Mouse (Mus musculus): Measurements from ENCODE around the gene Rnf115.
"Not testable (repeated sequence)": the region's sequence is repeated elsewhere in the genome, so short reads cannot be mapped to it uniquely, and the experiment has no call there.

Gene Rnf115

GRCm38 (mm10) chr3:96727343-96727827, at the start of gene Rnf115, which contains the start of gene Polr3c:
Rnf115 (plus strand) TSS chr3:96727664.
Polr3c (minus strand) TSS chr3:96727628.
- DNase-seq: peak; percentile 98

- DNase-seq: no peak
Observed at GRCm38 (mm10) chr3:96678456-96678855, 49.0 kb upstream of the Rnf115 start.

GRCm38 (mm10) chr3:96679159-96679674, 48.2 kb upstream of the Rnf115 start:
- no peak for DNase-seq

GRCm38 (mm10) chr3:96680269-96680956, 47.1 kb upstream of the Rnf115 start:
- DNase-seq: no peak

- no peak for DNase-seq
Observed at GRCm38 (mm10) chr3:96683496-96683895, 44.0 kb upstream of the Rnf115 start.

- DNase-seq: no peak
Observed at GRCm38 (mm10) chr3:96684151-96684821, 43.2 kb upstream of the Rnf115 start.

- no peak for DNase-seq
Observed at GRCm38 (mm10) chr3:96684822-96685156, 42.7 kb upstream of the Rnf115 start.

- DNase-seq: not testable (repeated sequence)
Observed at GRCm38 (mm10) chr3:96686057-96686456, 41.4 kb upstream of the Rnf115 start.

- DNase-seq: no peak
Observed at GRCm38 (mm10) chr3:96688854-96689253, 38.6 kb upstream of the Rnf115 start.

- DNase-seq: no peak
Observed at GRCm38 (mm10) chr3:96690298-96690697, 37.2 kb upstream of the Rnf115 start.

GRCm38 (mm10) chr3:96692506-96692905, 35.0 kb upstream of the Rnf115 start:
- DNase-seq: peak; percentile 30

GRCm38 (mm10) chr3:96693579-96693978, 33.9 kb upstream of the Rnf115 start:
- DNase-seq: no peak

- peak; percentile 93 for DNase-seq
Observed at GRCm38 (mm10) chr3:96696198-96696765, 31.2 kb upstream of the Rnf115 start, which contains the start of gene Pias3. Pias3 (plus strand) TSS chr3:96696384.

GRCm38 (mm10) chr3:96696766-96697732, 30.4 kb upstream of the Rnf115 start:
- peak; percentile 95 for DNase-seq

- no peak for DNase-seq
Observed at GRCm38 (mm10) chr3:96698993-96699690, 28.3 kb upstream of the Rnf115 start.

GRCm38 (mm10) chr3:96700376-96700775, 27.1 kb upstream of the Rnf115 start:
- no peak for DNase-seq

GRCm38 (mm10) chr3:96701003-96701402, 26.5 kb upstream of the Rnf115 start:
- no peak for DNase-seq

- peak; percentile 19 for DNase-seq
Observed at GRCm38 (mm10) chr3:96704778-96705177, 22.7 kb upstream of the Rnf115 start.

GRCm38 (mm10) chr3:96706217-96706616, 21.2 kb upstream of the Rnf115 start:
- no peak for DNase-seq

- no peak for DNase-seq
Observed at GRCm38 (mm10) chr3:96706984-96707383, 20.5 kb upstream of the Rnf115 start.

GRCm38 (mm10) chr3:96707903-96708683, 19.4 kb upstream of the Rnf115 start, which contains the start of gene Nudt17:
Nudt17 (minus strand) TSS chr3:96708562.
- DNase-seq: peak; percentile 90
